Mouse (Mus musculus) cerebellum, adult 2 months (tissue): Measurements from ENCODE around the gene Shc1. TPM values are rescaled to one million over a fixed set of nuclear protein-coding genes. Genes with fewer than 3 reads are reported as not detected.
A peak's percentile ranks its signal among the peaks of the same experiment; 100 is the strongest.

Experiments
- DNase-seq, 2 experiments: peaks; one replicate each; pipeline ENCODE4 v3.0.0; 2021
- H3K27ac ChIP-seq: fragments of 200-500 bp; 2 replicates; pipeline ENCODE4 v1.5.1; 2012; ENCODE audit warnings: low read length, control low read depth, inconsistent platforms; ENCODE audit not compliant: insufficient read depth
- H3K27me3 ChIP-seq: fragments of 200-500 bp; 2 replicates; pipeline ENCODE4 v1.6.1; 2012; ENCODE audit warnings: inconsistent platforms, mild to moderate bottlenecking, low read length, moderate library complexity; ENCODE audit not compliant: control insufficient read depth, insufficient read depth
- H3K4me1 ChIP-seq: fragments of 200-500 bp; 2 replicates; pipeline ENCODE4 v1.6.1; 2011; ENCODE audit warnings: low read length; ENCODE audit not compliant: control insufficient read depth, insufficient read depth
- H3K4me3 ChIP-seq: fragments of 200-500 bp; replicated peaks from 2 replicates; pipeline ENCODE3; 2011; ENCODE audit warnings: mild to moderate bottlenecking, low read depth, low read length, control low read depth; ENCODE audit not compliant: insufficient read depth
- CTCF ChIP-seq: fragments of 200-500 bp; IDR thresholded peaks from 2 replicates; pipeline ENCODE4 v1.5.1; 2011; ENCODE audit warnings: low read depth, mild to moderate bottlenecking, control low read depth, low read length, moderate library complexity, borderline replicate concordance; ENCODE audit not compliant: insufficient read depth
- POLR2A ChIP-seq: fragments of 200-500 bp; IDR thresholded peaks from 2 replicates; pipeline ENCODE4 v1.6.1; 2011; ENCODE audit warnings: low read length, control low read depth, borderline replicate concordance; ENCODE audit not compliant: insufficient read depth
- WGBS: fragments of 180-500 bp; shearing (Covaris S2); methylation state at CpG from one replicate; pipeline ENCODE4 v1.1.7; 2018; 5-methylcytosine and 5-hydroxymethylcytosine counted together
- polyA plus RNA-seq: library from polyadenylated mRNA; depleted of rRNA; stranded (reverse); fragments of >200 nt; gene quantifications from 2 replicates; pipeline ENCODE4 v1.2.3, GENCODE M21; 2012

Gene Shc1
- polyA plus RNA-seq, 1 experiment = 15.9 TPM

DNA sequence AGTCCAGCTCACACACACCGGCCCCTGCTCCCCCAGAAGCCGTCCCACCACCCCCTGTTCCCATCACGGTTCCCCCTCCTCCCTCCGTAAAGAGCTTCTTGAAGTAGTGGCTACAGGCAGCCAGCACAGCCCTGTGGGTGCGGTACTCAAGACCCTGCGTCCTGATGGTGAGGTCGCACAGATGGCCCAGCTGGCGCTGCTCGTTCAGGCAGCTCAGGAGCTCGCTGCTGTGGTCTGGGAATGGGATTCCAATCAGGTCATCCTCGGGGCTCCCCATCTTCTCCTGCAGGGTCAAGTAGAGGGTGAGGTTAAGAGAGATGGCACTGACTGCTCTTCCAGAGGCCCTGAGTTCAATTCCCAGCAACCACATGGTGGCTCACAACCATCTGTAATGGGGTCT lies 37.0 kb upstream of the Shc1 start:
- Histone ChIP-seq H3K4me1 (peaks cover 14% of the 10 kb centered on the region), H3K27me3 (no peaks in the 10 kb centered on the region), H3K4me3 (no peak overlapping the region), H3K27ac (no peak overlapping the region)
- WGBS = 67% methylated on average over 11 of the region's 11 CpGs
- DNase-seq = no peak
- TF ChIP-seq POLR2A (no peak), CTCF (no peak)

- Histone ChIP-seq H3K27me3 (no peaks in the 10 kb centered on the region), H3K4me1 (peaks cover 17% of the 10 kb centered on the region), H3K27ac (no peak overlapping the region), H3K4me3 (no peak overlapping the region)
- TF ChIP-seq POLR2A (no peak), CTCF (no peak)
- WGBS = 92% methylated on average over 9 of the region's 9 CpGs
- peak in 1 of 2 experiments; percentile 4 for DNase-seq
These were observed 36.0 kb upstream of the Shc1 start for GRCm38 (mm10) chr3:89382033-89382882.

DNA sequence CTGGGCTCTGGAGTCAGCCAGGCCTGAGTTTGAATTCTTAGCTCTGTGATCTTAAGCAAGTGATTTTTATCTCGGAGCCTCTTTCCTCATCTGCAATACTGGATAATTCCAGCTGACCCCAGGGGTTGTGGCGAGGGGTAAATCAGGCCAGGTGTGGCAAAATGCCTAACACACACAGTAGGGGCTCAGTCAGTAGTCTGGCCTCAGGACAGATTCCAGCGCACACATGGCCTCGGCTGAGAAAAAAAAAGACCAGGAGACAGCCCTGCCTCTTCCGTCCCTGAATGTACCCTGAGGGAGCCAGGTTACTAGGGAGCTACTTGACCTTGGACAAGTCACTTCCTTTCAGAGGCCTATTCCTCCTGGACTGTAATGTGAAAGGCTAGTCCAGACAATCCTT lies 35.3 kb upstream of the Shc1 start:
- H3K4me3 ChIP-seq = no peak overlapping the region
- H3K27ac ChIP-seq = no peak overlapping the region
- DNase-seq = peak in 1 of 2 experiments; percentile 9
- H3K4me1 ChIP-seq = peaks cover 23% of the 10 kb centered on the region
- no peak for TF ChIP-seq POLR2A
- no peak for TF ChIP-seq CTCF
- H3K27me3 ChIP-seq = no peaks in the 10 kb centered on the region
- 44% methylated on average over 5 of the region's 5 CpGs for WGBS

DNA sequence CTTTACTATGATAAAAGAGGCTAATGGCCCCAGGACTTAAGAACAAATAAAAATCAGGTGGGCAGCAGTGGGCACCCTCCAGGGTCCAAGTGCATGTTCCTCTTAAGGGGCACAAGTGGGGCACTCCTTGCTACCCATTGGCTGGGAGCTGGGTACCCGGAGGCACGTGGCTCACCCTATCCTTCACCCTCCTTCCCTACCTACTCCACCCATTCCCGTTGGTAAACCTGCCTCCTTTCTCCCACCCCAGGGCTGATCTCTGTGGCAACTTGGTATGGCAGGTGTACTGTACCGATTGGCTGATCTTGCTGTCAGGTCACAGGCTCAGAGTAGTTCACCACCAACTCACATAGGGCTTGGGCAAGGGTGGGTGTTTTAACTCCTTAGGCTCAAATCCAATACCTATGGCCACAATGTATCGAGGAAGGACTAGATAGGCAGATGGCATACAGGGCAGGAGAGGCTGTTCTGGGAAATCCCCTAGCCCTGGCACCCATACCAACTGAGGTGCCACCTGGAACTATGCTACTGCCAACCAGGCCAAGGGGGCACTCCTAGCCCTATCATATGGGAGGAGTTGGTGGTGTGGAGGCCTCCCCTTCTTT lies 34.5 kb upstream of the Shc1 start:
- Histone ChIP-seq H3K27ac (no peak overlapping the region), H3K27me3 (no peaks in the 10 kb centered on the region), H3K4me3 (no peak overlapping the region), H3K4me1 (peaks cover 28% of the 10 kb centered on the region)
- TF ChIP-seq POLR2A (no peak), CTCF (no peak)
- 51% methylated on average over 5 of the region's 5 CpGs for WGBS
- peak in 1 of 2 experiments; percentile 17 for DNase-seq

- TF ChIP-seq POLR2A (no peak), CTCF (no peak)
- 62% methylated on average over 12 of the region's 12 CpGs for whole genome bisulfite sequencing
These were observed 33.7 kb upstream of the Shc1 start for GRCm38 (mm10) chr3:89384331-89385076.

DNA sequence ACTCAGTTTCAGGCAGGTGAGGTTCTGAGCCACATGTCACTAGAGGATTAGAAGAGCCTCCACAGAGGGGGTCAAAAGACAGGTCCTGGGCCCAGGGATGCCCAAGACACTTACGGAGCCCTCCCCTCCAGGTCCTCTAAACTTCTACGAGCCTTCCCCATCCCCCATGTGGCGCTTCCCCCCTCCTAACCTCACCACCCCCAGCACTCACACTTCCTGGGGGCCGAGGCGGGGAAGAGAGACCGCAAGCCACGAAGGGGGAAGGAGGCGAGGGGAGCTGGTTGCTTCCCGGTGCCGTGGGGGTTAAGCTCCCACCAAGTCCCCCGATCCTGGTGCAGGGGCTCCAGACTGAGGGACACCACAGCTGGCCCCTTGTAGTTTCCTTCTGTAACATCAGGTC lies 32.8 kb upstream of the Shc1 start:
- no peak overlapping the region for H3K27ac ChIP-seq

More at GRCm38 (mm10) chr3:89384331-89385076, 33.7 kb upstream of the Shc1 start:
- DNase-seq = peak in 1 of 2 experiments; percentile 8
- Histone ChIP-seq H3K4me1 (peaks cover 28% of the 10 kb centered on the region), H3K27me3 (no peaks in the 10 kb centered on the region), H3K27ac (no peak overlapping the region), H3K4me3 (no peak overlapping the region)

More for the DNA sequence above, 32.8 kb upstream of the Shc1 start:
- whole genome bisulfite sequencing = 72% methylated on average over 11 of the region's 11 CpGs
- peaks cover 33% of the 10 kb centered on the region for H3K4me1 ChIP-seq
- H3K4me3 ChIP-seq = no peak overlapping the region
- DNase-seq = peak in 1 of 2 experiments; percentile 5
- TF ChIP-seq POLR2A = no peak
- no peak for TF ChIP-seq CTCF
- no peaks in the 10 kb centered on the region for H3K27me3 ChIP-seq
